Mouse (Mus musculus) bone marrow, adult 2 months (tissue): ENCODE data around the gene Map1a.

ENCODE experiments used
- CTCF ChIP-seq: fragments of 200-500 bp; IDR thresholded peaks from 2 replicates; pipeline ENCODE4 v1.5.1; 2011; ENCODE audit warnings: low read length, control low read depth; ENCODE audit not compliant: control insufficient read depth, insufficient read depth
- POLR2A ChIP-seq: fragments of 200-500 bp; IDR thresholded peaks from 2 replicates; pipeline ENCODE4 v1.6.1; 2011; ENCODE audit warnings: low read depth, mild to moderate bottlenecking, control low read depth, low read length, borderline replicate concordance; ENCODE audit not compliant: control insufficient read depth

DNA sequence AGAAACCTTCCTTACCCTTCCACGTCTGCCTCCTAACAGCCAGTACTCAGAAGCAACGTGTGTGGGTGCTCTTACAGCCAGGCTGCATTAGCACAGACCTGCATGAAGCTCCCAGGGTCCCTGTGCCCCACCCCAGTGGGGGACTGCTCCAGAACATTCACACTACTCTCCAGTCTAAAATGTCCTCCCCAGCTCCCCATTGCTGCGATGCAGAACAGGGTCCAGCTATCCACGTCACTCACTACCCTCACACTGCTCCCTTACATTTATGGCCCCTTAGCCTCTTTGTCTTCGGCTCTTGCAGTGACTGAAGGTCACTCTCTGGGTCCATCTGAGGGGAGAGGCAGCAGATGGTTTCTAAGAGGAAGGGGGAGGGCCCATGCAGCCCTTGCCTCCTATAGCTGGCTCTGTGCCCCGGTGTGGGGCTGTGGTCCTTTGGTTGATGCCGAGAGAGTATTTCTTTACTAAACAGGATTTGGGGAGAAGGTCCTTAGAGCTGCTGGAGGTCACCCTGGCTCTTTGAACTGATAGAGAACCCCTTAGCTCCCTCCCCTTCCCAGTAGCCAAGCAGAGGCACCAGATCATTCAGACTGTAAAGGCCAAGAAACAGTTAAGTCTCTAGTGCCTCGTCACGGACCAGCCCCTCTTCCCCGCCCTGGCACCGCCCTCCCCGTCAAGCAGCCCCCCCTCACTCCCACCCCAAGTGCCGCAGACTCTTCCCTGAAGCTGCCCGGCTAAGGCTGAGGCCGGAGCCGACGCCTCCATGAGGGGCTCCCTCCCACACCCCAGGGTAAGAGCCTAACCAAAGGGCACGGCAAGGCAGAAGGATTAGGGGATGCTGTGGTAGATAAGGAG is 5.6 kb downstream of the Map1a start:
- no peak for TF ChIP-seq CTCF
- no peak for TF ChIP-seq POLR2A
